Mouse (Mus musculus): ENCODE results near the gene Zdhhc8.
"Not testable (repeated sequence)": the region's sequence is repeated elsewhere in the genome, so short reads cannot be mapped to it uniquely, and the experiment has no call there.

The Zdhhc8 gene

GRCm38 (mm10) chr16:18197881-18198280 lies 37.1 kb downstream of the Zdhhc8 start:
- DNase-seq (ENCODE audit: low spot score in 2 of 2), result no peak

- DNase-seq (ENCODE audit: low spot score in 2 of 2), result not testable (repeated sequence)
These were observed 39.4 kb downstream of the Zdhhc8 start for GRCm38 (mm10) chr16:18195561-18195960.

- DNase-seq (ENCODE audit: low spot score in 2 of 2), result peak; percentile 78 to 82
These were observed 39.9 kb downstream of the Zdhhc8 start for GRCm38 (mm10) chr16:18195068-18195467.

- peak; percentile 68 for DNase-seq (ENCODE audit: low spot score in 2 of 2)
These were observed 40.5 kb downstream of the Zdhhc8 start for GRCm38 (mm10) chr16:18194208-18194985.

- no peak for DNase-seq (ENCODE audit: low spot score in 2 of 2)
These were observed 43.9 kb downstream of the Zdhhc8 start for GRCm38 (mm10) chr16:18191006-18191405.

GRCm38 (mm10) chr16:18187221-18187620 lies 47.7 kb downstream of the Zdhhc8 start:
- no peak for DNase-seq (ENCODE audit: low spot score in 2 of 2)

GRCm38 (mm10) chr16:18186798-18187197 lies 48.1 kb downstream of the Zdhhc8 start:
- DNase-seq (ENCODE audit: low spot score in 2 of 2), result no peak

GRCm38 (mm10) chr16:18185715-18186449 lies 49.1 kb downstream of the Zdhhc8 start:
- no peak for DNase-seq (ENCODE audit: low spot score in 2 of 2)

- no peak for DNase-seq (ENCODE audit: low spot score in 2 of 2)
These were observed 52.2 kb downstream of the Zdhhc8 start for GRCm38 (mm10) chr16:18182766-18183165.

- DNase-seq (ENCODE audit: low spot score in 2 of 2), result no peak
These were observed 53.5 kb downstream of the Zdhhc8 start for GRCm38 (mm10) chr16:18181398-18181797.

GRCm38 (mm10) chr16:18179591-18179990 lies 55.3 kb downstream of the Zdhhc8 start:
- no peak for DNase-seq (ENCODE audit: low spot score in 2 of 2)

GRCm38 (mm10) chr16:18176758-18177157 lies 58.2 kb downstream of the Zdhhc8 start:
- no peak for DNase-seq (ENCODE audit: low spot score in 2 of 2)

- DNase-seq (ENCODE audit: low spot score in 2 of 2), result no peak
These were observed 59.0 kb downstream of the Zdhhc8 start for GRCm38 (mm10) chr16:18175817-18176541.

- DNase-seq (ENCODE audit: low spot score in 2 of 2), result peak; percentile 69 to 81
These were observed 61.1 kb downstream of the Zdhhc8 start for GRCm38 (mm10) chr16:18173788-18174187.

GRCm38 (mm10) chr16:18173231-18173630 lies 61.7 kb downstream of the Zdhhc8 start:
- peak; percentile 68 to 79 for DNase-seq (ENCODE audit: low spot score in 2 of 2)

GRCm38 (mm10) chr16:18172266-18172855 lies 62.6 kb downstream of the Zdhhc8 start:
- DNase-seq (ENCODE audit: low spot score in 2 of 2), result peak; percentile 81 to 90

Measured in right cerebral cortex, postnatal 10 days (tissue).